Mouse (Mus musculus): Measurements from ENCODE around the gene Slu7.

GRCm38 (mm10) chr11:43396246-43396645, 37.3 kb upstream of the Slu7 start:
- no peak for TF ChIP-seq GATA1 (IDR thresholded peaks at IDR 0.05; ENCODE audit: borderline replicate concordance, low read length)
- no peak for TF ChIP-seq CTCF (IDR thresholded peaks at IDR 0.05; ENCODE audit: low read depth, low read length)
